Mouse (Mus musculus) bone marrow, adult 2 months (tissue): Measurements from ENCODE around the gene Tbcd.

Experiments used
- CTCF ChIP-seq: fragments of 200-500 bp; IDR thresholded peaks from 2 replicates; pipeline ENCODE4 v1.5.1; 2011; ENCODE audit warnings: low read length, control low read depth; ENCODE audit not compliant: control insufficient read depth, insufficient read depth
- POLR2A ChIP-seq: fragments of 200-500 bp; IDR thresholded peaks from 2 replicates; pipeline ENCODE4 v1.6.1; 2011; ENCODE audit warnings: low read depth, mild to moderate bottlenecking, control low read depth, low read length, borderline replicate concordance; ENCODE audit not compliant: control insufficient read depth

DNA sequence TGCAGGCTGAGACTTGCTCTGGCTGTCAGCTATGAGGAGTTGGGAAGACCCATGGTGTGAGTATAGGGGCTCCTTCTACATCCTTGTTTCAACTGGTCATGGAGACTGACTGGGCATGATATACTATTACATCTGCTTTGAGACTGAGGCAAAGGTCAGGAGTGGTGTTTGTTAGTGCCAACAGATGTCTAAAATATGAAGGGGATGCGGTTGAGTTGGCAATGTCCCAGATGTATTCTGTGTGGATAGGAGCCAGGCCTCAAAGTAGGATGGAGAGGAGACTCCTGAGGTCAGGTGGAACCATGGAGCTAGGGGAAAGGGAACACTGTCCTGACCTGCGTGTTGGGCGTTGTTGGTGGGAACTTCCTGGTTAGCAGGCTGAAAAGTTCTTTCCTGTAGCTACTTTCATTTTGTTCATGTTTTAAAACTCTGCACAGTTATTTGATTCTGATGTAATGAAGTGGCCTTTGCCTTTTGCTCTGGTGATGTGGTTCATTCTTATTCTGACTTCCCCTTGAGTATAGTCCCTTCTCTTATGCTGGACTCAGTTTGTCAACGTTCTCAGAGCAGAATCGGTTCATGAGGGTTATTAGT lies 99.6 kb downstream of the Tbcd start:
- no peak for TF ChIP-seq CTCF
- no peak for TF ChIP-seq POLR2A
